Mouse (Mus musculus) mesoderm, embryonic 11.5 days (tissue): ENCODE measurements around the gene Snrnp35.
A peak's percentile ranks its signal among the peaks of the same experiment; 100 is the strongest.
"Not testable (repeated sequence)": the region's sequence is repeated elsewhere in the genome, so short reads cannot be mapped to it uniquely, and the experiment has no call there.

Source experiments
- DNase-seq: peaks from one replicate; pipeline ENCODE4 v3.0.0-alpha.2; 2012; ENCODE audit warnings: low read depth, low spot score

Snrnp35 gene

GRCm38 (mm10) chr5:124482966-124483654 is at the start of gene Snrnp35:
TSS of gene Snrnp35 (plus strand) at chr5:124483134.
- DNase-seq = peak; percentile 94

- DNase-seq = no peak
Observed at GRCm38 (mm10) chr5:124438229-124438628, 44.7 kb upstream of the Snrnp35 start.

GRCm38 (mm10) chr5:124438746-124439145 is 44.2 kb upstream of the Snrnp35 start:
- DNase-seq = no peak

- DNase-seq = peak; percentile 97
Observed at GRCm38 (mm10) chr5:124439447-124440093, 43.4 kb upstream of the Snrnp35 start, which contains the start of gene Kmt5a. TSS of gene Kmt5a (plus strand) at chr5:124439930.

GRCm38 (mm10) chr5:124440094-124440701 is 42.7 kb upstream of the Snrnp35 start:
- peak; percentile 81 for DNase-seq

- DNase-seq = no peak
Observed at GRCm38 (mm10) chr5:124442628-124443027, 40.3 kb upstream of the Snrnp35 start.

- DNase-seq = no peak
Observed at GRCm38 (mm10) chr5:124444208-124444607, 38.7 kb upstream of the Snrnp35 start.

GRCm38 (mm10) chr5:124444661-124445561 is 38.0 kb upstream of the Snrnp35 start:
- peak; percentile 78 for DNase-seq

GRCm38 (mm10) chr5:124445621-124446293 is 37.2 kb upstream of the Snrnp35 start:
- DNase-seq = peak; percentile 12

- DNase-seq = peak; percentile 58
Observed at GRCm38 (mm10) chr5:124446301-124446881, 36.5 kb upstream of the Snrnp35 start.

GRCm38 (mm10) chr5:124449494-124449893 is 33.4 kb upstream of the Snrnp35 start:
- no peak for DNase-seq

- no peak for DNase-seq
Observed at GRCm38 (mm10) chr5:124450051-124450450, 32.9 kb upstream of the Snrnp35 start.

GRCm38 (mm10) chr5:124450641-124451340 is 32.1 kb upstream of the Snrnp35 start:
- DNase-seq = no peak

GRCm38 (mm10) chr5:124452494-124453228 is 30.3 kb upstream of the Snrnp35 start:
- DNase-seq = no peak

GRCm38 (mm10) chr5:124453339-124454081 is 29.4 kb upstream of the Snrnp35 start:
- no peak for DNase-seq

GRCm38 (mm10) chr5:124454082-124454419 is 28.9 kb upstream of the Snrnp35 start:
- no peak for DNase-seq

GRCm38 (mm10) chr5:124456762-124457161 is 26.2 kb upstream of the Snrnp35 start:
- no peak for DNase-seq

GRCm38 (mm10) chr5:124460922-124461321 is 22.0 kb upstream of the Snrnp35 start:
- not testable (repeated sequence) for DNase-seq
